Mouse (Mus musculus) stomach, postnatal 0 days (tissue): ENCODE data around the gene Nln. TPM values are rescaled to one million over a fixed set of nuclear protein-coding genes. Genes with fewer than 3 reads are reported as not detected.

ENCODE experiments used
- ATAC-seq: fragments of 200-750 bp; cut with Nextera tagmentation; 2 replicates; pipeline ENCODE4 v1.8.0; 2017; ENCODE audit not compliant: low FRiP score, low TSS enrichment
- DNase-seq: peaks from one replicate; pipeline ENCODE4 v3.0.0-alpha.2; 2016; ENCODE audit warnings: low spot score
- H3K27ac ChIP-seq: fragments of 300-500 bp; sonication (generic); replicated peaks from 2 replicates; pipeline ENCODE4 v1.5.1; 2014; ENCODE audit warnings: mild to moderate bottlenecking, control low read depth
- H3K27me3 ChIP-seq: fragments of 300-500 bp; sonication (generic); 2 replicates; pipeline ENCODE4 v1.6.1; 2014; ENCODE audit warnings: low read length; ENCODE audit not compliant: control insufficient read depth, insufficient read depth
- H3K36me3 ChIP-seq: fragments of 300-500 bp; sonication (generic); 2 replicates; pipeline ENCODE4 v1.6.1; 2014; ENCODE audit warnings: low read length, mixed read lengths; ENCODE audit not compliant: control insufficient read depth, insufficient read depth
- H3K4me1 ChIP-seq: fragments of 300-500 bp; sonication (generic); replicated peaks from 2 replicates; pipeline ENCODE4 v1.6.1; 2014; ENCODE audit warnings: antibody characterized with exemption; ENCODE audit not compliant: control insufficient read depth, insufficient read depth
- H3K4me2 ChIP-seq: fragments of 300-500 bp; sonication (generic); replicated peaks from 2 replicates; pipeline ENCODE4 v1.6.1; 2014; ENCODE audit warnings: low read depth, mild to moderate bottlenecking, control low read depth, moderate library complexity
- H3K4me3 ChIP-seq: fragments of 300-500 bp; sonication (generic); 2 replicates; pipeline ENCODE4 v1.5.1; 2014; ENCODE audit warnings: low read depth, low read length, control low read depth
- H3K9ac ChIP-seq: fragments of 300-500 bp; sonication (generic); 2 replicates; pipeline ENCODE4 v1.6.1; 2014; ENCODE audit warnings: mild to moderate bottlenecking, low read length, control low read depth, mixed read lengths
- H3K9me3 ChIP-seq: fragments of 300-500 bp; sonication (generic); 2 replicates; pipeline ENCODE4 v1.6.1; 2016; ENCODE audit warnings: low read length; ENCODE audit not compliant: control insufficient read depth
- CTCF ChIP-seq: IDR thresholded peaks from 2 replicates; pipeline ENCODE4 v1.5.1; 2016; ENCODE audit warnings: antibody characterized with exemption, low read depth, mild to moderate bottlenecking, moderate library complexity
- EP300 ChIP-seq: optimal IDR thresholded peaks from 2 replicates; pipeline ENCODE3; 2016; ENCODE audit warnings: antibody characterized with exemption
- WGBS: fragments of 180-500 bp; shearing (Covaris S2); extraction: QIAGEN DNeasy Blood & Tissue Kit; methylation state at CpG from one replicate; pipeline ENCODE4 v1.1.7; 2014; 5-methylcytosine and 5-hydroxymethylcytosine counted together
- polyA plus RNA-seq: library from polyadenylated mRNA; unstranded; fragments of >200 nt; fragmentation: Nextera tagmentation; extraction: Ambion mirVana; gene quantifications from 2 replicates; pipeline ENCODE4 v1.2.1, GENCODE M21; 2015

The Nln gene
- polyA plus RNA-seq, 1 experiment from 2014 or later: 22.5 TPM

GRCm38 (mm10) chr13:104034854-104035253, 74.6 kb downstream of the Nln start:
- peak; percentile 31 for DNase-seq
- TF ChIP-seq CTCF (no peak), EP300 (no peak)
- Histone ChIP-seq H3K9ac (no peak overlapping the region), H3K36me3 (no peaks in the 10 kb centered on the region), H3K4me3 (no peak overlapping the region), H3K27me3 (no peaks in the 10 kb centered on the region), H3K9me3 (no peaks in the 10 kb centered on the region), H3K4me1 (peaks cover 27% of the 10 kb centered on the region), H3K4me2 (no peak overlapping the region), H3K27ac (peak overlapping the region; percentile 81)
- no peak for ATAC-seq
- WGBS: 21% methylated on average over 6 of the region's 6 CpGs

- H3K9me3 ChIP-seq: no peaks in the 10 kb centered on the region
- no peak overlapping the region for H3K9ac ChIP-seq
- DNase-seq (peak; percentile 42), ATAC-seq (peak; percentile 11)
- peaks cover 15% of the 10 kb centered on the region; the same call in 1 of the 2 replicates for H3K4me1 ChIP-seq
- no peak overlapping the region for H3K4me2 ChIP-seq
- TF ChIP-seq EP300 (no peak), CTCF (no peak)
- H3K27ac ChIP-seq: peak overlapping the region; percentile 83
- no peak overlapping the region for H3K4me3 ChIP-seq
- H3K27me3 ChIP-seq: no peaks in the 10 kb centered on the region
- 27% methylated on average over 3 of the region's 3 CpGs for WGBS
- H3K36me3 ChIP-seq: no peaks in the 10 kb centered on the region
Measured at GRCm38 (mm10) chr13:104032620-104033133, 76.7 kb downstream of the Nln start.

- peak; percentile 65 for DNase-seq
- ATAC-seq: peak; percentile 83
- Histone ChIP-seq H3K9ac (0 out of 2 replicates have a peak overlapping the region, but pooled peaks have one; percentile 38), H3K36me3 (no peaks in the 10 kb centered on the region), H3K4me3 (no peak overlapping the region), H3K27me3 (no peaks in the 10 kb centered on the region), H3K9me3 (no peaks in the 10 kb centered on the region), H3K4me1 (peaks cover 12% of the 10 kb centered on the region; the same call in 1 of the 2 replicates), H3K27ac (peak overlapping the region; percentile 83), H3K4me2 (no peak overlapping the region)
- WGBS: 22% methylated on average over 12 of the region's 12 CpGs
- TF ChIP-seq EP300 (no peak), CTCF (no peak)
Measured at GRCm38 (mm10) chr13:104031821-104032331, 77.5 kb downstream of the Nln start.

DNA sequence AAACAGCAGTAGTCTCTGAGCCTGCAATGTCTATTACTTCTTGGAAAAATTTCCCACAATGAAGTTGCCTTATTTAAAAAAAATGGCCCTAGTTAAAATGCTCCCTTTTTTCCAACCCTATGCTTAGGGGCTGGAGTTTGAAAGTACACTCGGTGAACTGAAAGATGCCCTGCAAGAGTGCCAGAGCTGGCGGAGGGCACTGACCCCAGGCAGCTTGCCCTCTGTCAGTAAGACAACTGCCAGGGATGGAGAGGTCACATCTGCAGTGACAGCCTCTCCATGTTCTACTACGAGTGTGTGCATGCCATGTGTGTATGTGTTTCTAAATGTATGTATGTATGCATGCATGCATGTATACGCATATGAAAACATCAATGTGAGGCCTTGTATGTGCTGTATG, 78.5 kb downstream of the Nln start:
- H3K9ac ChIP-seq: no peak overlapping the region
- H3K4me3 ChIP-seq: no peak overlapping the region
- H3K9me3 ChIP-seq: no peaks in the 10 kb centered on the region
- 89% methylated on average over 4 of the region's 4 CpGs for WGBS
- H3K36me3 ChIP-seq: no peaks in the 10 kb centered on the region
- H3K27ac ChIP-seq: no peak overlapping the region
- DNase-seq: no peak
- no peak for TF ChIP-seq EP300
- TF ChIP-seq CTCF: no peak
- ATAC-seq: no peak
- no peaks in the 10 kb centered on the region for H3K27me3 ChIP-seq
- no peak overlapping the region for H3K4me2 ChIP-seq
- H3K4me1 ChIP-seq: peaks cover 12% of the 10 kb centered on the region; the same call in 1 of the 2 replicates

GRCm38 (mm10) chr13:104029511-104029910, 79.9 kb downstream of the Nln start:
- TF ChIP-seq CTCF: no peak
- peaks cover 12% of the 10 kb centered on the region; the same call in 1 of the 2 replicates for H3K4me1 ChIP-seq
- peak overlapping the region; percentile 67 for H3K27ac ChIP-seq
- H3K9me3 ChIP-seq: no peaks in the 10 kb centered on the region
- H3K4me3 ChIP-seq: no peak overlapping the region
- ATAC-seq: 0 out of 2 replicates have a peak, but pooled peaks have one; percentile 3
- H3K4me2 ChIP-seq: no peak overlapping the region
- H3K36me3 ChIP-seq: no peaks in the 10 kb centered on the region
- no peak overlapping the region for H3K9ac ChIP-seq
- no peak for DNase-seq
- no peaks in the 10 kb centered on the region for H3K27me3 ChIP-seq

DNA sequence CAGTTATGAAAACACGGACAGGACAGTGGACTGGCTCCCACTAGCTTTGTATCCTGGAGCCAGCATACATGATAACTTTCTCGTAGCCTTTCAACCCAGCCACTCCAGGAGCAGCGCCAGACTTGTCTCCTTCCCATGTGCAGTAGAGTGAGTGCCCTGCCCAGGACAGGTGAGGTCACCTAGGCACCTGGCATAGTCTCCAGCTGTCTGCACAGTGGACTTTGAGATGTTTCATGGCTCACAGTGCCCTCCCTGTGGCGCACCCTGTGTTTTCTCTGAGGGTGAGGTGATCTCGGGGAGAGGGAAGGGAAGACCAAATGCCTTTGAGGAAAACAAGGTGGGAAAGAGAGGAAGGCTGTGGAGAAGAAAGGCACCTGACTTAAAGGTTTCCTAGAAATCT, 80.3 kb downstream of the Nln start:
- no peak overlapping the region for H3K9ac ChIP-seq
- no peak for TF ChIP-seq EP300
- TF ChIP-seq CTCF: 0 out of 2 replicates have a peak, but pooled peaks have one; percentile 16
- no peaks in the 10 kb centered on the region for H3K27me3 ChIP-seq
- H3K4me3 ChIP-seq: no peak overlapping the region
- ATAC-seq (peak; percentile 90), DNase-seq (peak; percentile 80)
- no peak overlapping the region for H3K4me2 ChIP-seq
- no peaks in the 10 kb centered on the region for H3K9me3 ChIP-seq
- H3K4me1 ChIP-seq: peaks cover 12% of the 10 kb centered on the region; the same call in 1 of the 2 replicates
- no peaks in the 10 kb centered on the region for H3K36me3 ChIP-seq
- H3K27ac ChIP-seq: peak overlapping the region; percentile 67
- WGBS: 65% methylated on average over 5 of the region's 5 CpGs
